Mouse (Mus musculus) ES-Bruce4 (cell line): Measurements from ENCODE around the gene Mtus2.

Source experiments
- CTCF ChIP-seq: IDR thresholded peaks from one replicate; pipeline ENCODE4 v1.8.1; 2011; ENCODE audit warnings: low read depth, low read length
- EP300 ChIP-seq: IDR thresholded peaks from 2 replicates; pipeline ENCODE4 v1.6.1; 2011; ENCODE audit warnings: low read depth, low read length; ENCODE audit not compliant: insufficient read depth
- POLR2A ChIP-seq: IDR thresholded peaks from one replicate; pipeline ENCODE4 v1.8.1; 2011; ENCODE audit warnings: low read length; ENCODE audit not compliant: insufficient read depth

DNA sequence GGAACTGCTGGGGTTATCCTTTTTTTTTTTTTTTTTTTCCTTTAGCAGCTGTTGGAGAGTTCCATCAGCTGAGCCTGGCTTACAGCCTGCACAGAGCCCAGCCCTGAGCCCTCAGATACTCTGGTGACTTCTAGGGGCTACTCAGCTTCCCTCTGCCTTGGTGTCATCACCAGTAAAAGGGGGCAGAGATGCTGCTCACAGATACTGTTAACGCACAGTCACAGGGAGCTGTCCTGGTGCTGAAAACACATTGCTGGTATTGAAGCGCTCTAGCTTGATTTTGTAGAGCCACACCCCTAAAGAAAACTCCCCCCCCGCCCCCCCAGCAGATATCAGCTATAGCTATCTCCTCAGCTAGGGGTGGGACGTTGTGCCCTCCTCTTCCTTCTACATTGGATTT lies 112.8 kb downstream of the Mtus2 start:
- TF ChIP-seq CTCF (no peak), POLR2A (no peak), EP300 (no peak)
